Mouse (Mus musculus) layer of hippocampus, postnatal 25 days (tissue): ENCODE results near the gene Ern1. TPM values are rescaled to one million over a fixed set of nuclear protein-coding genes. Genes with fewer than 3 reads are reported as not detected.

Source experiments
- DNase-seq, 2 experiments: peaks; one replicate each; pipeline ENCODE4 v3.0.0; 2022; ENCODE audit warnings: mixed read lengths in 2 of 2, low spot score in 1 of 2; ENCODE audit errors: extremely low spot score in 1 of 2
- total RNA-seq, 2 experiments: library from RNA; stranded (reverse); gene quantifications; 2 replicates each; pipeline ENCODE4 v1.2.3; 2021

Gene Ern1
- total RNA-seq, 2 experiments from 2014 or later = 8.9 TPM

GRCm38 (mm10) chr11:106355382-106356128 is 132.1 kb downstream of the Ern1 start:
- no peak for DNase-seq

GRCm38 (mm10) chr11:106354181-106354580 is 133.5 kb downstream of the Ern1 start:
- DNase-seq = no peak

- no peak for DNase-seq
These were observed 134.5 kb downstream of the Ern1 start, which contains the start of gene Scn4a for GRCm38 (mm10) chr11:106353188-106353587. TSS of gene Scn4a (minus strand) at chr11:106353288.

- no peak for DNase-seq
These were observed 135.7 kb downstream of the Ern1 start for GRCm38 (mm10) chr11:106351941-106352340.

GRCm38 (mm10) chr11:106351253-106351652 is 136.4 kb downstream of the Ern1 start:
- DNase-seq = no peak

GRCm38 (mm10) chr11:106350853-106351252 is 136.8 kb downstream of the Ern1 start:
- DNase-seq = no peak

GRCm38 (mm10) chr11:106349772-106350171 is 137.9 kb downstream of the Ern1 start:
- no peak for DNase-seq

- no peak for DNase-seq
These were observed 142.7 kb downstream of the Ern1 start for GRCm38 (mm10) chr11:106344910-106345309.

Other genes with a start within 250 kb of the Ern1 start
- gene Ftsj3, start 231.8 kb downstream of the Ern1 start, total RNA-seq = 10 to 100 TPM; 29.9 to 32.8 TPM
- gene Psmc5, start 231.7 kb downstream of the Ern1 start, total RNA-seq = 100 to 1,000 TPM; 148 to 174 TPM
- 10 to 100 TPM; 24.7 to 26.1 TPM for gene Smarcd2, start 214.9 kb downstream of the Ern1 start, total RNA-seq
- under 1 TPM; 0.19 to 0.22 TPM for gene Tcam1, start 211.2 kb downstream of the Ern1 start, total RNA-seq
- gene Gh, start 186.0 kb downstream of the Ern1 start, total RNA-seq = not detected
- under 1 TPM in 1 of 2 experiments, not detected in 1; 0.31 TPM for gene Cd79b, start 173.1 kb downstream of the Ern1 start, total RNA-seq
- gene Scn4a, start 134.6 kb downstream of the Ern1 start, total RNA-seq = under 1 TPM in 1 of 2 experiments, not detected in 1; 0.05 TPM
- not detected for gene Prr29, start 122.4 kb downstream of the Ern1 start, total RNA-seq
- gene Icam2, start 99.8 kb downstream of the Ern1 start, total RNA-seq = 1 to 10 TPM; 2.8 to 3.3 TPM
- 100 to 1,000 TPM; 129 to 144 TPM for gene Tex2, start 125.6 kb upstream of the Ern1 start, total RNA-seq